Mouse (Mus musculus): ENCODE data around the gene Pfkm. TPM values are rescaled to one million over a fixed set of nuclear protein-coding genes. Genes with fewer than 3 reads are reported as not detected.

The Pfkm gene
- polyA plus RNA-seq, 1 experiment from 2014 or later: 53.4 TPM

DNA sequence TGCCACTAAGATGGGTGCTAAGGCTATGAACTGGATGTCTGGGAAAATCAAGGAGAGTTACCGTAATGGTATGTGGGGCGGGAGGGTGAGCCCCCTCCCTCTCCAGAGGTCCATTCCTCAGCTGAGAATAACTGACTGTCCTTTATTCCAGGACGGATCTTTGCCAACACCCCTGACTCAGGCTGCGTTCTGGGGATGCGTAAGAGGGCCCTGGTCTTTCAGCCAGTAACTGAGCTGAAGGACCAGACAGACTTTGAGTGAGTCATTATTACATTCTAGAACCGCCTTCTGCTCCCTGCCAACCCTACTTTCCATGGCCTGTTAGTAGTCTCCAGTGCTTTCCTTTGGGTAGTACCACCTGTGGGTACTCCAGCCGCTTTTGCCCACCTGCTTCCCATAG lies 39.1 kb downstream of the Pfkm start:
- H3K9me3 ChIP-seq (replicated peaks): no peaks in the 10 kb centered on the region
- no peak for ATAC-seq (ENCODE audit: low FRiP score)
- 92% methylated on average over 7 of the region's 7 CpGs for WGBS
- H3K27me3 ChIP-seq: no peaks in the 10 kb centered on the region
- H3K27ac ChIP-seq: no peak overlapping the region
- H3K4me2 ChIP-seq (replicated peaks): no peak overlapping the region
- H3K36me3 ChIP-seq: peaks cover 93% of the 10 kb centered on the region
- H3K9ac ChIP-seq: no peak overlapping the region
- H3K4me3 ChIP-seq: no peak overlapping the region
- no peaks in the 10 kb centered on the region for H3K4me1 ChIP-seq

- Histone ChIP-seq H3K9me3 (replicated peaks) (no peaks in the 10 kb centered on the region), H3K4me1 (no peaks in the 10 kb centered on the region), H3K9ac (no peak overlapping the region), H3K4me3 (no peak overlapping the region), H3K27me3 (no peaks in the 10 kb centered on the region), H3K27ac (no peak overlapping the region), H3K4me2 (replicated peaks) (no peak overlapping the region), H3K36me3 (peaks cover 93% of the 10 kb centered on the region)
- no peak for ATAC-seq (ENCODE audit: low FRiP score)
- 92% methylated on average over 15 of the region's 15 CpGs for WGBS
Measured at GRCm38 (mm10) chr15:98131942-98132655, 39.7 kb downstream of the Pfkm start.

- WGBS: 79% methylated on average over 3 of the region's 3 CpGs
- H3K9me3 ChIP-seq (replicated peaks): no peaks in the 10 kb centered on the region
- no peak overlapping the region for H3K27ac ChIP-seq
- no peaks in the 10 kb centered on the region for H3K27me3 ChIP-seq
- H3K4me3 ChIP-seq: no peak overlapping the region
- H3K4me1 ChIP-seq: no peaks in the 10 kb centered on the region
- H3K9ac ChIP-seq: no peak overlapping the region
- ATAC-seq (ENCODE audit: low FRiP score): no peak
- H3K36me3 ChIP-seq: peaks cover 86% of the 10 kb centered on the region
- no peak overlapping the region for H3K4me2 ChIP-seq (replicated peaks)
Measured at GRCm38 (mm10) chr15:98133471-98133870, 41.1 kb downstream of the Pfkm start.

- H3K4me2 ChIP-seq (replicated peaks): no peak overlapping the region
- H3K4me3 ChIP-seq: no peak overlapping the region
- no peaks in the 10 kb centered on the region for H3K9me3 ChIP-seq (replicated peaks)
- no peak overlapping the region for H3K9ac ChIP-seq
- no peaks in the 10 kb centered on the region for H3K27me3 ChIP-seq
- peaks cover 88% of the 10 kb centered on the region for H3K36me3 ChIP-seq
- WGBS: 89% methylated on average over 4 of the region's 4 CpGs
- no peaks in the 10 kb centered on the region for H3K4me1 ChIP-seq
- no peak for ATAC-seq (ENCODE audit: low FRiP score)
- H3K27ac ChIP-seq: no peak overlapping the region
Measured at GRCm38 (mm10) chr15:98134034-98134433, 41.6 kb downstream of the Pfkm start.

GRCm38 (mm10) chr15:98134666-98135065 lies 42.3 kb downstream of the Pfkm start:
- WGBS: 75% methylated on average over 3 of the region's 3 CpGs
- no peak overlapping the region for H3K4me3 ChIP-seq
- H3K27me3 ChIP-seq: no peaks in the 10 kb centered on the region
- no peaks in the 10 kb centered on the region for H3K4me1 ChIP-seq
- no peak for ATAC-seq (ENCODE audit: low FRiP score)
- H3K27ac ChIP-seq: no peak overlapping the region
- H3K9me3 ChIP-seq (replicated peaks): no peaks in the 10 kb centered on the region
- no peak overlapping the region for H3K4me2 ChIP-seq (replicated peaks)
- H3K36me3 ChIP-seq: peaks cover 91% of the 10 kb centered on the region
- no peak overlapping the region for H3K9ac ChIP-seq

- no peaks in the 10 kb centered on the region for H3K9me3 ChIP-seq (replicated peaks)
- H3K9ac ChIP-seq: no peak overlapping the region
- H3K27me3 ChIP-seq: no peaks in the 10 kb centered on the region
- 95% methylated on average over 13 of the region's 13 CpGs for WGBS
- no peaks in the 10 kb centered on the region for H3K4me1 ChIP-seq
- H3K27ac ChIP-seq: no peak overlapping the region
- no peak for ATAC-seq (ENCODE audit: low FRiP score)
- H3K4me3 ChIP-seq: no peak overlapping the region
- no peak overlapping the region for H3K4me2 ChIP-seq (replicated peaks)
- H3K36me3 ChIP-seq: peaks cover 87% of the 10 kb centered on the region
Measured at GRCm38 (mm10) chr15:98135671-98136070, 43.3 kb downstream of the Pfkm start.

DNA sequence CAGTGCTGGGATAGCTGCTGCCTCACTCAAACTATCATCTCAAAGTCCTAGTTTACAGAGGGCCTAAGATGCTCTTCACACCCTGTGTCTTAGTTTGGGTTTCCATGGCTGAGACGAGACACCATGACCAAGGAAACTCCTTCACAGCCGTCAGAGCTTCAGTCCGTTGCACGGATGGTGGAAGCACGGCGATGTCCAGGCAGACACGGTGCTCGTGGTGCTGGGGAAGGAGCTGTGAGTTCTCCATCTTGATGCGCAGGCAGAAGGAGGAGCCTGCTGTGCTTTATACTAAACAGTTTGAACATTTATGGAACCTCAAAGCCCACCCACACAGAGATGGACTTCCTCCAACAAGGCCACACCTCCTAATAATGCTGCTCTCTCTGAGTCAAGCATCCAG lies 44.5 kb downstream of the Pfkm start:
- no peaks in the 10 kb centered on the region for H3K27me3 ChIP-seq
- H3K4me2 ChIP-seq (replicated peaks): no peak overlapping the region
- peaks cover 82% of the 10 kb centered on the region for H3K36me3 ChIP-seq
- H3K4me3 ChIP-seq: no peak overlapping the region
- 93% methylated on average over 9 of the region's 9 CpGs for WGBS
- no peak overlapping the region for H3K9ac ChIP-seq
- H3K27ac ChIP-seq: no peak overlapping the region
- no peaks in the 10 kb centered on the region for H3K9me3 ChIP-seq (replicated peaks)
- ATAC-seq (ENCODE audit: low FRiP score): no peak
- H3K4me1 ChIP-seq: no peaks in the 10 kb centered on the region

DNA sequence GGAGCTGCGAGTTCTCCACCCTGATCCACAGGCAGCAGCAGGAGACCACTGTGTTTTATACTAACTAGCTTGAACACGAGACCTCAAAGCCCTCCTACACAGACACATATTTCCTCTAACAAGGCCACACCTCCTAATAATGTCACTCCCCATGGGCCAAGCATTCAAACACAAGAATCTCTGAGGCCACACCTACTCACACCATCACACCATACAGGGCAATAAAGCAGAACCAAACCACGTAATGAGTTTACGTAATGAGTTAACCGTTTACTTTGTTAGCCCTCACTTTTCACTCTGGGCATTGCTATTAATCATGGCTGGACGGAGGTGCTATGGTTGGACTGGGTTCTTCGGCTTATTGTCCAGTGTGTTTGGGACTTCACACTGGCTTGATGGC lies 47.4 kb downstream of the Pfkm start:
- H3K9ac ChIP-seq: no peak overlapping the region
- H3K27ac ChIP-seq: no peak overlapping the region
- 83% methylated on average over 7 of the region's 7 CpGs for WGBS
- H3K4me3 ChIP-seq: no peak overlapping the region
- no peak overlapping the region for H3K4me2 ChIP-seq (replicated peaks)
- peaks cover 61% of the 10 kb centered on the region for H3K36me3 ChIP-seq
- peaks cover 6% of the 10 kb centered on the region for H3K4me1 ChIP-seq
- H3K9me3 ChIP-seq (replicated peaks): no peaks in the 10 kb centered on the region
- H3K27me3 ChIP-seq: no peaks in the 10 kb centered on the region
- ATAC-seq (ENCODE audit: low FRiP score): no peak

- H3K27ac ChIP-seq: no peak overlapping the region
- no peak overlapping the region for H3K4me3 ChIP-seq
- H3K36me3 ChIP-seq: peaks cover 51% of the 10 kb centered on the region
- WGBS: 86% methylated on average over 5 of the region's 5 CpGs
- H3K9me3 ChIP-seq (replicated peaks): no peaks in the 10 kb centered on the region
- H3K4me1 ChIP-seq: peaks cover 9% of the 10 kb centered on the region
- no peak overlapping the region for H3K4me2 ChIP-seq (replicated peaks)
- no peak overlapping the region for H3K9ac ChIP-seq
- no peak for ATAC-seq (ENCODE audit: low FRiP score)
- H3K27me3 ChIP-seq: no peaks in the 10 kb centered on the region
Measured at GRCm38 (mm10) chr15:98140809-98141208, 48.4 kb downstream of the Pfkm start.

DNA sequence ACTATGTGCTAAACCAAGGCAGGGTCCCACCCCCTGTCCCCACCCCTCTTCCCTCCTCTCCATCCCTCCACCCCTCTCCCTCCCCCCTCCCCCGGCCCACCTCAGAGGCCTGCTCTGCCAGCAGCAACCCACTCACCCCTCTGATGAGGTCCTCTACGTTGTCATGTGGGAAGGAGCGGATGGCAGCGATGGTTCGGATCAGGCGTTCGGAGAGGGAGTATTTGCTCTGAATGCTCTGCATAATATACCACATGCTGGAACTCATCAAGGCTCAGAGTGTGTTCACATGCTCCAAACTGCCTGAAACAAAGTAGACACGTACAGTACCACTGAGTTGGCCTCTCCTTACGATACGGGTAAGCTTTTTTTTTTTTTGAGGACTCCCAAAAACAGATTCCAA lies 50.1 kb downstream of the Pfkm start:
- no peak overlapping the region for H3K9ac ChIP-seq
- ATAC-seq (ENCODE audit: low FRiP score): no peak
- no peaks in the 10 kb centered on the region for H3K27me3 ChIP-seq
- peaks cover 37% of the 10 kb centered on the region for H3K36me3 ChIP-seq
- H3K9me3 ChIP-seq (replicated peaks): no peaks in the 10 kb centered on the region
- 82% methylated on average over 10 of the region's 10 CpGs for WGBS
- H3K4me1 ChIP-seq: peaks cover 13% of the 10 kb centered on the region
- H3K4me2 ChIP-seq (replicated peaks): no peak overlapping the region
- no peak overlapping the region for H3K4me3 ChIP-seq
- no peak overlapping the region for H3K27ac ChIP-seq

DNA sequence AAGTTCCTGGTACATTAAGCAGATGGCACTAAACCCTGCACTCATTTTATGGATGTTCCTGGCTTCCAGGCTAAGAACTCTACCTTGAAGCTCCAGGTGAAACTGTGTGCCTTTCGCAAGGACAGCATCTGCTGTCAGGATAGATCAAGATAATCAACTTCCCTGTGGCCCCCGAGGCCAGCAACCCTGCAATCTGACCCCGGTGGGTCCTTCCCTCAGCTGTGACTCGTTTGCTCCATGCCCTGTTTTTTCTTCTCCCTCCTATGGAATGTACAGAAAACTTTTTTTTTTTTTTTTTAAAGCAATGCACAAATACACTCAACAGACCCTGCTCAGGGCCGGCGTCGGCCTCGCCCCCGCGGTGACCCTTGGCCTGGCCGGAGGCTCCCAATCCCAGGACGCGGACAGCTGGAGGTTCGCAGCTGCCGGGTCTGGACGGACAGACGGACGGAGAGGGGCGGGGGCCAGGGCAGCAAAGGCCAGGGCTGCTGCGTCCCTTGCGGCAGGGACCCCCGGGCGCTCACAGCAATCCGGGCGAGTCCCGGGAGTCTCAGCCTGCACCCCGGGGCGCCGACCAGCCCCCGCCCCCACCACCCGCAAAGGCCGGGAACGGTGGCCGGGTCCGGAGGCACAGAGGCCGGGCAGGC lies 52.6 kb downstream of the Pfkm start:
- WGBS: 1% methylated on average over 35 of the region's 36 CpGs

GRCm38 (mm10) chr15:98145559-98146181 lies 53.3 kb downstream of the Pfkm start:
- Histone ChIP-seq H3K36me3 (peaks cover 14% of the 10 kb centered on the region), H3K9ac (peak overlapping the region; percentile 98), H3K4me2 (replicated peaks) (peak overlapping the region; percentile 89), H3K4me3 (peak overlapping the region; percentile 97), H3K27ac (peak overlapping the region; percentile 80), H3K27me3 (no peaks in the 10 kb centered on the region), H3K4me1 (peaks cover 13% of the 10 kb centered on the region), H3K9me3 (replicated peaks) (no peaks in the 10 kb centered on the region)
- WGBS: under 1% methylated on average over 38 of the region's 38 CpGs
- ATAC-seq (ENCODE audit: low FRiP score): peak; percentile 98

More for the DNA sequence above, 52.6 kb downstream of the Pfkm start:
- ATAC-seq (ENCODE audit: low FRiP score): peak; percentile 67
- Histone ChIP-seq H3K27me3 (no peaks in the 10 kb centered on the region), H3K9me3 (replicated peaks) (no peaks in the 10 kb centered on the region), H3K27ac (peak overlapping the region; percentile 80), H3K4me1 (peaks cover 13% of the 10 kb centered on the region), H3K4me2 (replicated peaks) (peak overlapping the region; percentile 89), H3K9ac (peak overlapping the region; percentile 98), H3K36me3 (peaks cover 17% of the 10 kb centered on the region), H3K4me3 (peak overlapping the region; percentile 97)
